Comparison of ENCODE assay signal across 24 mouse cellular contexts in genomic region chr1:149898001-149898625, GRCm38 (mm10).
DNase-seq lines count a peak whose midpoint lies in the region; ATAC-seq and TF ChIP-seq lines count a peak whose summit lies in the region.
"Had no signal": no experiment of that assay in that cellular context is flagged by ENCODE, and none has a peak within 500 bp of the region (broad histone marks: within the 10 kb centered on the region; RNA-seq: fewer than 3 reads in every experiment).

No protein-coding gene starts in this region.

- H3K4me1 ChIP-seq in cerebellum, adult 2 months (ENCODE audit: control insufficient read depth, insufficient read depth, low read length), result peaks cover 3% of the 10 kb centered on the region; the same call in 1 of the 2 replicates
- H3K4me1 ChIP-seq in lung, postnatal 0 days (ENCODE audit: insufficient read depth, low read depth, low read length), result no peaks in the 10 kb centered on the region
- H3K4me1 ChIP-seq: embryonic facial prominence, embryonic 12.5 days; limb, embryonic 15.5 days; liver, embryonic 15.5 days had no signal

- no peak for TF ChIP-seq EP300 in lung, postnatal 0 days (IDR thresholded peaks at IDR 0.05)

- intact Hi-C loops in heart, postnatal 36 days (cut with DNase I), result no loop called here

- no peak overlapping the region for H3K4me2 ChIP-seq in lung, postnatal 0 days (replicated peaks; ENCODE audit: low read depth, low read length)
- H3K4me2 ChIP-seq: embryonic facial prominence, embryonic 12.5 days; limb, embryonic 15.5 days; liver, embryonic 15.5 days had no signal

- no peak for TF ChIP-seq POLR2A in cerebellum, adult 2 months (IDR thresholded peaks at IDR 0.05; ENCODE audit: borderline replicate concordance, insufficient read depth, low read length)

- 18% methylated on average over 4 of the region's 4 CpGs for WGBS in cerebellum, adult 2 months
- WGBS in lung, postnatal 0 days, result 64% methylated on average over 4 of the region's 4 CpGs

- no peak overlapping the region for H3K9ac ChIP-seq in lung, postnatal 0 days (replicated peaks; ENCODE audit: low read depth)
- H3K9ac ChIP-seq: embryonic facial prominence, embryonic 12.5 days; limb, embryonic 15.5 days; liver, embryonic 15.5 days had no signal

- H3K4me3 ChIP-seq in cerebellum, adult 2 months (replicated peaks; ENCODE audit: insufficient read depth, low read depth, low read length), result no peak overlapping the region
- no peak overlapping the region for H3K4me3 ChIP-seq in lung, postnatal 0 days (ENCODE audit: low read depth, low read length)
- H3K4me3 ChIP-seq: embryonic facial prominence, embryonic 12.5 days; layer of hippocampus, adult 2 months; limb, embryonic 15.5 days; liver, embryonic 15.5 days; megakaryocyte, embryonic 14.5 days had no signal

- no peak overlapping the region for H3K27ac ChIP-seq in cerebellum, adult 2 months (ENCODE audit: insufficient read depth, low read length)
- no peak overlapping the region for H3K27ac ChIP-seq in lung, postnatal 0 days (ENCODE audit: low read length)
- H3K27ac ChIP-seq: embryonic facial prominence, embryonic 12.5 days; kidney, postnatal 0 days; layer of hippocampus, adult 2 months; limb, embryonic 15.5 days; liver, embryonic 15.5 days had no signal

- TF ChIP-seq CTCF in cerebellum, adult 2 months (IDR thresholded peaks at IDR 0.05; ENCODE audit: borderline replicate concordance, insufficient read depth, low read depth, low read length), result no peak
- no peak for TF ChIP-seq CTCF in lung, postnatal 0 days (IDR thresholded peaks at IDR 0.05)

- no peaks in the 10 kb centered on the region for H3K36me3 ChIP-seq in lung, postnatal 0 days (ENCODE audit: insufficient read depth, low read length)
- H3K36me3 ChIP-seq: embryonic facial prominence, embryonic 12.5 days; limb, embryonic 15.5 days; liver, embryonic 15.5 days had no signal

- peak; percentile 26 to 52 for DNase-seq in cerebellum, postnatal 10 days
- DNase-seq in cerebellum, adult 2 months, result no peak
- peak; percentile 7 for DNase-seq in lung, postnatal 25 days (ENCODE audit: low spot score)
- no peak for DNase-seq in lung, postnatal 0 days (ENCODE audit: low spot score)
- peak; percentile 73 for DNase-seq in gastrocnemius, postnatal 25 days
- peak; percentile 32 to 34 for DNase-seq in heart, postnatal 36 days
- DNase-seq in frontal cortex, postnatal 36 days (ENCODE audit: low spot score in 2 of 2), result no peak
- DNase-seq: adrenal gland, postnatal 25 days; cerebellum, adult 11-12 months; lung, postnatal 10 days; midbrain, embryonic 14.5 days; thymus, adult 18-20 months had no signal

- no peaks in the 10 kb centered on the region for H3K27me3 ChIP-seq in cerebellum, adult 2 months (ENCODE audit: control insufficient read depth, insufficient read depth, low read length)
- no peaks in the 10 kb centered on the region for H3K27me3 ChIP-seq in lung, postnatal 0 days (replicated peaks; ENCODE audit: insufficient read depth, low read length)
- H3K27me3 ChIP-seq: embryonic facial prominence, embryonic 12.5 days; limb, embryonic 15.5 days; liver, embryonic 15.5 days; megakaryocyte, embryonic 14.5 days; Patski had no signal

- no peaks in the 10 kb centered on the region for H3K9me3 ChIP-seq in lung, postnatal 0 days (ENCODE audit: low read length)
- H3K9me3 ChIP-seq: embryonic facial prominence, embryonic 12.5 days; limb, embryonic 15.5 days; liver, embryonic 15.5 days; megakaryocyte, embryonic 14.5 days had no signal

- no peak for ATAC-seq in lung, postnatal 0 days
- no peak for ATAC-seq in granulocyte monocyte progenitor cell, adult 5-6 weeks (replicated peaks; ENCODE audit: poor library complexity, severe bottlenecking)
- ATAC-seq: CD4-positive, CD25-positive, alpha-beta regulatory T cell, adult 4 months; forebrain, embryonic 14.5 days; hindbrain, embryonic 16.5 days; intestine, embryonic 16.5 days; Patski had no signal

Comparison
In these comparisons a context has a peak if more than half of its experiments do, and no peak if none do; other contexts are left out.
1. DNase-seq: peak in cerebellum, postnatal 10 days (2 of 2), lung, postnatal 25 days (single experiment), gastrocnemius, postnatal 25 days (single experiment) and heart, postnatal 36 days (2 of 2); none in cerebellum, adult 2 months (0 of 2), lung, postnatal 0 days (single experiment) and frontal cortex, postnatal 36 days (0 of 2).